In genomic region chr6:71156674-71157326, GRCm38 (mm10) we compare ENCODE assay signal across 8 mouse cellular contexts. TPM values are rescaled to one million over a fixed set of nuclear protein-coding genes. Genes with fewer than 3 reads are reported as not detected.
DNase-seq lines count a peak whose midpoint lies in the region; ATAC-seq lines count a peak whose summit lies in the region.
"Had no signal": no experiment of that assay in that cellular context is flagged by ENCODE, and none has a peak within 500 bp of the region (broad histone marks: within the 10 kb centered on the region; RNA-seq: fewer than 3 reads in every experiment).

No protein-coding gene starts in this region.

- no peaks in the 10 kb centered on the region for H3K27me3 ChIP-seq in liver, embryonic 11.5 days (replicated peaks; ENCODE audit: control insufficient read depth, insufficient read depth, low read length)
- H3K27me3 ChIP-seq in embryonic facial prominence, embryonic 11.5 days (ENCODE audit: control insufficient read depth, insufficient read depth, low read length), result no peaks in the 10 kb centered on the region
- H3K27me3 ChIP-seq in splenic B cell, adult 2 months (ENCODE audit: control insufficient read depth, insufficient read depth, low read length, poor library complexity, severe bottlenecking), result no peaks in the 10 kb centered on the region; the same call in 1 of the 2 replicates

- no peak overlapping the region for H3K27ac ChIP-seq in liver, embryonic 11.5 days (ENCODE audit: low read depth, low read length)
- H3K27ac ChIP-seq in embryonic facial prominence, embryonic 11.5 days (replicated peaks; ENCODE audit: low read depth, low read length), result no peak overlapping the region

- H3K4me3 ChIP-seq in liver, embryonic 11.5 days (ENCODE audit: low read depth, low read length), result no peak overlapping the region
- H3K4me3 ChIP-seq in embryonic facial prominence, embryonic 11.5 days (ENCODE audit: low read depth, low read length), result no peak overlapping the region

- no peak overlapping the region for H3K9ac ChIP-seq in liver, embryonic 11.5 days (ENCODE audit: low read depth, low read length)
- no peak overlapping the region for H3K9ac ChIP-seq in embryonic facial prominence, embryonic 11.5 days (replicated peaks; ENCODE audit: low read length)

- whole genome bisulfite sequencing in liver, embryonic 11.5 days, result 76% methylated on average over 5 of the region's 5 CpGs
- 79% methylated on average over 5 of the region's 5 CpGs for WGBS in embryonic facial prominence, embryonic 11.5 days

- ATAC-seq in liver, embryonic 11.5 days (replicated peaks; ENCODE audit: low FRiP score), result no peak
- no peak for ATAC-seq in embryonic facial prominence, embryonic 11.5 days (replicated peaks; ENCODE audit: insufficient number of reproducible peaks, low FRiP score, low TSS enrichment, low read depth)

- DNase-seq in liver (peak; percentile 31), NIH3T3 (ENCODE audit: low read depth) (peak; percentile 44)
- DNase-seq in liver, embryonic 11.5 days (ENCODE audit: low spot score), result no peak
- DNase-seq in embryonic facial prominence, embryonic 11.5 days (ENCODE audit: low spot score), result peak; percentile 52
- DNase-seq in splenic B cell, adult 2 months (ENCODE audit: low read depth, low spot score), result peak; percentile 37
- no peak for DNase-seq in frontal cortex, postnatal 36 days (ENCODE audit: low spot score in 2 of 2)
- DNase-seq in cerebellum, postnatal 36 days, result no peak
- DNase-seq: left cerebral cortex, postnatal 4 days had no signal

- H3K36me3 ChIP-seq in liver, embryonic 11.5 days (ENCODE audit: control insufficient read depth, insufficient read depth, low read length), result no peaks in the 10 kb centered on the region
- no peaks in the 10 kb centered on the region for H3K36me3 ChIP-seq in embryonic facial prominence, embryonic 11.5 days (replicated peaks; ENCODE audit: control insufficient read depth, insufficient read depth, low read depth, low read length)
- H3K36me3 ChIP-seq in splenic B cell, adult 2 months (ENCODE audit: control insufficient read depth, insufficient read depth, low read length, poor library complexity, severe bottlenecking), result no peaks in the 10 kb centered on the region

- H3K9me3 ChIP-seq in liver, embryonic 11.5 days (ENCODE audit: control insufficient read depth, low read length), result no peaks in the 10 kb centered on the region
- no peaks in the 10 kb centered on the region for H3K9me3 ChIP-seq in embryonic facial prominence, embryonic 11.5 days (replicated peaks; ENCODE audit: control insufficient read depth, low read length)

- no peaks in the 10 kb centered on the region for H3K4me1 ChIP-seq in liver, embryonic 11.5 days (replicated peaks; ENCODE audit: control insufficient read depth, insufficient read depth, low read length)
- H3K4me1 ChIP-seq in embryonic facial prominence, embryonic 11.5 days (ENCODE audit: control insufficient read depth, insufficient read depth, low read length), result no peaks in the 10 kb centered on the region

- H3K4me2 ChIP-seq in liver, embryonic 11.5 days, result no peak overlapping the region
- H3K4me2 ChIP-seq in embryonic facial prominence, embryonic 11.5 days (ENCODE audit: low read depth, low read length), result no peak overlapping the region

RNA-seq across cellular contexts. Expression of gene Thnsl2, which starts 12.6 kb away (rescaled TPM):
- 5.8 and 7.6 TPM in 2 replicates for polyA plus RNA-seq in liver, embryonic 11.5 days (2014; fragmentation: Nextera tagmentation; extraction: Ambion mirVana)
- polyA plus RNA-seq in embryonic facial prominence, embryonic 11.5 days (2014; fragmentation: Nextera tagmentation; extraction: Ambion mirVana), result 4.3 and 4.8 TPM in 2 replicates

RNA-seq across cellular contexts. Expression of gene Fabp1, which starts 42.8 kb away (rescaled TPM):
- polyA plus RNA-seq in liver, embryonic 11.5 days (2014; fragmentation: Nextera tagmentation; extraction: Ambion mirVana), result 59.9 and 63.9 TPM in 2 replicates
- not detected in 2 replicates for polyA plus RNA-seq in embryonic facial prominence, embryonic 11.5 days (2014; fragmentation: Nextera tagmentation; extraction: Ambion mirVana)

Comparison
In these comparisons a context has a peak if more than half of its experiments do, and no peak if none do; other contexts are left out.
1. DNase-seq: peak in liver (single experiment), NIH3T3 (single experiment), embryonic facial prominence, embryonic 11.5 days (single experiment) and splenic B cell, adult 2 months (single experiment); none in liver, embryonic 11.5 days (single experiment), frontal cortex, postnatal 36 days (0 of 2) and cerebellum, postnatal 36 days (0 of 2).
2. RNA of gene Fabp1, which starts 42.8 kb away (polyA plus RNA-seq): 59.9 to 63.9 TPM in liver, embryonic 11.5 days; not detected in embryonic facial prominence, embryonic 11.5 days; every median in the first group is over 10 times any median in the second.